Mouse (Mus musculus): ENCODE measurements around the gene Spata17. TPM values are rescaled to one million over a fixed set of nuclear protein-coding genes. Genes with fewer than 3 reads are reported as not detected.

The Spata17 gene
- polyA plus RNA-seq, 1 experiment from 2014 or later = 1.8 TPM

GRCm38 (mm10) chr1:187052532-187052931 lies 162.7 kb downstream of the Spata17 start:
- Histone ChIP-seq H3K4me3 (no peak overlapping the region), H3K9me3 (replicated peaks) (no peaks in the 10 kb centered on the region), H3K27ac (replicated peaks) (no peak overlapping the region), H3K36me3 (no peaks in the 10 kb centered on the region), H3K4me1 (no peaks in the 10 kb centered on the region), H3K27me3 (ENCODE audit: low read depth, poor library complexity, severe bottlenecking) (no peaks in the 10 kb centered on the region)
- no peak for DNase-seq (ENCODE audit: low spot score)
- WGBS = 76% methylated on average over 5 of the region's 5 CpGs

DNA sequence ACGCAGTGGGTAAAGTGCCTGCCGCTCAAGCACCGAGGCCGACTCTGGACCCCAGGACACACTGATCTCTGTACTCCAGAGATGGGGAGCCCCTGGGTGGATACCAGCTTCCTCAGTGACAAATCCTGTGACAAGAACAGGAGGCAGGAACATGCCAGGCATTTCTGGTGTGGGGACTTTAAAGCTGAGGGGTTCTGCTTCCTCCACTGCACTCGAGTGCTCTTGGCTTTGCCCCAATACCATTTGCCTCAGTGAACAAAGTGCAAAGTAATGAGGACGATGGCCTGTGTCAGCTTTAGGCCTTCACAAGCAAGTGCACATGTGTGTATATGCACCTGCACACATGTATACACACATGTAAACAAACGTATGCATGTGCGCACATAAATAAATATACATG lies 164.0 kb downstream of the Spata17 start:
- Histone ChIP-seq H3K36me3 (no peaks in the 10 kb centered on the region), H3K4me1 (no peaks in the 10 kb centered on the region), H3K9me3 (replicated peaks) (no peaks in the 10 kb centered on the region), H3K27me3 (ENCODE audit: low read depth, poor library complexity, severe bottlenecking) (no peaks in the 10 kb centered on the region), H3K4me3 (no peak overlapping the region), H3K27ac (replicated peaks) (no peak overlapping the region)
- DNase-seq (ENCODE audit: low spot score) = no peak
- WGBS = 94% methylated on average over 8 of the region's 8 CpGs

DNA sequence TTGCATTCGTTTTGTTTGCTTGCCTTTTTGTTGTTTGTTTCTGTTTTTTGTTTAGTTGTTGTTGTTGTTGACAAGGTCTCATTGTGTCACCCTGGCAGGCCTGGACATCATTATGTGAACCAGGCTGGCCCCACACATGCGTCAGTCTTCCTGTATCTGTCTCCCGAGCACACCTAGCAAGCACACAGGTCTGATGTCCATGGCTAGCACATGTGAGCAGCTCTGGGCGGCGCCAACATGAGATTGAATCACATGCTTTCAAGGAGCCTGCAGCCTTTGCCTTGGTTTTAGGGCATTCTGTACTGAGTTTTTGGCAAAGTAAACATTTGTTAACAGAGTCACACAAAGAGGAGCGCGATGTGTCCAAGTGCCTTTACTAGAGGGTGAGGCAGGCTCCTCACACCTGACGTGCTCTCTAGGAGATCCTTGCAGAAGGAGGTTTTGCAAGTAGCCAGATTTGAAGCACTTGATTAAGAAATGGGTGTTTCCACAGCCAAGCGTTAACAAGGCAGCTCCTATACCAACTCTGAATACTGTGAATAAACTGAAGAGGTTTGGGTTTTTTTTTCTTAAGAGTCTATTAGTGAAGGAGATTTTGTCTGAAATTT lies 166.5 kb downstream of the Spata17 start:
- H3K9me3 ChIP-seq (replicated peaks) = no peaks in the 10 kb centered on the region
- no peak overlapping the region for H3K4me3 ChIP-seq
- no peaks in the 10 kb centered on the region for H3K36me3 ChIP-seq
- no peaks in the 10 kb centered on the region for H3K27me3 ChIP-seq (ENCODE audit: low read depth, poor library complexity, severe bottlenecking)
- WGBS = 91% methylated on average over 9 of the region's 9 CpGs
- H3K4me1 ChIP-seq = no peaks in the 10 kb centered on the region
- DNase-seq (ENCODE audit: low spot score) = no peak
- H3K27ac ChIP-seq (replicated peaks) = no peak overlapping the region

- WGBS = 76% methylated on average over 6 of the region's 6 CpGs
- Histone ChIP-seq H3K27me3 (ENCODE audit: low read depth, poor library complexity, severe bottlenecking) (no peaks in the 10 kb centered on the region), H3K36me3 (no peaks in the 10 kb centered on the region), H3K4me1 (no peaks in the 10 kb centered on the region), H3K9me3 (replicated peaks) (no peaks in the 10 kb centered on the region), H3K27ac (replicated peaks) (no peak overlapping the region), H3K4me3 (no peak overlapping the region)
- DNase-seq (ENCODE audit: low spot score) = no peak
Measured at GRCm38 (mm10) chr1:187044726-187045125, 170.5 kb downstream of the Spata17 start.

DNA sequence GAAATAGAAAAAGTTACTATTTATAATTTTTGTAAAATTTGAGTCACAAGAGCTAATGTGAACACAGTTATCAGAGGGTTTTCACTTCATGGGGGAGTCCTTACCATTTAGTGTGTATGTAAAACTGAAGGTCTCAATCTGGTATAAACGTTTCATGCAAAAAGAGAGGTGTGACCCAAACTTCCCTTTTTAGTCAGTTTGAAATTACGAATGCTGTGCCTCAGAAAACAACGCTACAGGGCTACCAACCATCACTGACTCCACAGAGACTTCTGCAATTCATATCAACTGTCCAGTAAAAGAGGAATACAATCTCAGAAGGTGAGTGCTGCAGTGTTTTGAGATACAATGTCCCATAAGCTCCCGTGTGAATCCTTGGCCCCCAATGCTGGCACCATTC lies 175.5 kb downstream of the Spata17 start:
- 87% methylated on average over 4 of the region's 4 CpGs for WGBS
- Histone ChIP-seq H3K9me3 (replicated peaks) (no peaks in the 10 kb centered on the region), H3K4me1 (no peaks in the 10 kb centered on the region), H3K27ac (replicated peaks) (no peak overlapping the region), H3K4me3 (no peak overlapping the region), H3K36me3 (no peaks in the 10 kb centered on the region), H3K27me3 (ENCODE audit: low read depth, poor library complexity, severe bottlenecking) (no peaks in the 10 kb centered on the region)
- DNase-seq (ENCODE audit: low spot score) = no peak

DNA sequence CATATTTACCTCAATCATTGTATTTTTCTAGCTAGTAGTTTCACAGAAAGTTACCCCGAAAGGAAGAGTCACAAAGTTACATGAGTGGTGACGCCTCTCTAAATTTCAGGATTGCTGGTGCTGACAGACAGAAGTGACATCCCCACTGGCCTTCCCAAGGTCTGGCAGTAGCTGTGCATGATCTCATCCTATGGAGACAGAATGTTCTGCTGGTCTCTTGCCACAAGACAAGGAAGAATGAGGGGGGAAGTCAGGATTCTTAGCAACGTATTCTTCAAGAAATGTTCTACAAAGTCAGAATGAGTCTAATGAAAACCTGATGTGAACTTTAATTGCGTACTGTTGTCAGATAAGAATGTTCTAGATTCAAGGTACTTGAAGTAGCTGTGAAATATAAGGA lies 179.5 kb downstream of the Spata17 start:
- WGBS = 98% methylated on average over 4 of the region's 4 CpGs
- H3K4me3 ChIP-seq = no peak overlapping the region
- no peak for DNase-seq (ENCODE audit: low spot score)
- H3K27me3 ChIP-seq (ENCODE audit: low read depth, poor library complexity, severe bottlenecking) = no peaks in the 10 kb centered on the region
- no peaks in the 10 kb centered on the region for H3K36me3 ChIP-seq
- no peak overlapping the region for H3K27ac ChIP-seq (replicated peaks)
- no peaks in the 10 kb centered on the region for H3K9me3 ChIP-seq (replicated peaks)
- H3K4me1 ChIP-seq = no peaks in the 10 kb centered on the region

GRCm38 (mm10) chr1:187031796-187032195 lies 183.5 kb downstream of the Spata17 start:
- no peak overlapping the region for H3K27ac ChIP-seq (replicated peaks)
- 62% methylated on average over 6 of the region's 6 CpGs for WGBS
- no peak for DNase-seq (ENCODE audit: low spot score)
- H3K4me1 ChIP-seq = no peaks in the 10 kb centered on the region
- H3K27me3 ChIP-seq (ENCODE audit: low read depth, poor library complexity, severe bottlenecking) = no peaks in the 10 kb centered on the region
- H3K4me3 ChIP-seq = no peak overlapping the region
- H3K36me3 ChIP-seq = no peaks in the 10 kb centered on the region
- no peaks in the 10 kb centered on the region for H3K9me3 ChIP-seq (replicated peaks)

- Histone ChIP-seq H3K36me3 (no peaks in the 10 kb centered on the region), H3K27me3 (ENCODE audit: low read depth, poor library complexity, severe bottlenecking) (no peaks in the 10 kb centered on the region), H3K4me3 (no peak overlapping the region), H3K27ac (replicated peaks) (no peak overlapping the region), H3K9me3 (replicated peaks) (no peaks in the 10 kb centered on the region), H3K4me1 (no peaks in the 10 kb centered on the region)
- DNase-seq (ENCODE audit: low spot score) = no peak
- WGBS = 92% methylated on average over 6 of the region's 6 CpGs
Measured at GRCm38 (mm10) chr1:187028841-187029240, 186.4 kb downstream of the Spata17 start.

DNA sequence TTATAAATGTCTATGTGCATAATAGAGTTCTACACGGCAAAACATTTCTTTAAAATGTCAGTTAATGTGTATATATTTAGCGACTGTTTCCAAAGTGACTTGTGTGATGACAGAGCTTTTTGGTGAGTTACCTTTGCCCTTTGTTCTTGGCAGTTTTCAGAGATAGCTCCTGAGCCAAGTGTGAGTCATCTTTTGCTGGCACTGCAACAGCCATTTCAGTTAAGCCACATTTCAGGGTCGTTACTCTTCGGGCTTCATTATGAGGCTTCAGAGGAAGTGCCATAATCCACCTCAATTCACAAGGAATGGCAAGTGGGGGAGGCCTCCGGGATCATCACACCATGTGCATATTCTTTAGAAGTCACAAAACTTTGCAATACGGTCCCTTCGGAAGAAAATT lies 195.3 kb downstream of the Spata17 start:
- H3K4me3 ChIP-seq = no peak overlapping the region
- 95% methylated on average over 7 of the region's 7 CpGs for WGBS
- no peaks in the 10 kb centered on the region for H3K27me3 ChIP-seq (ENCODE audit: low read depth, poor library complexity, severe bottlenecking)
- no peak overlapping the region for H3K27ac ChIP-seq (replicated peaks)
- peaks cover 9% of the 10 kb centered on the region for H3K4me1 ChIP-seq
- no peaks in the 10 kb centered on the region for H3K9me3 ChIP-seq (replicated peaks)
- H3K36me3 ChIP-seq = no peaks in the 10 kb centered on the region
- no peak for DNase-seq (ENCODE audit: low spot score)

- Histone ChIP-seq H3K4me1 (peaks cover 9% of the 10 kb centered on the region), H3K4me3 (no peak overlapping the region), H3K36me3 (no peaks in the 10 kb centered on the region), H3K27me3 (ENCODE audit: low read depth, poor library complexity, severe bottlenecking) (no peaks in the 10 kb centered on the region), H3K27ac (replicated peaks) (no peak overlapping the region), H3K9me3 (replicated peaks) (no peaks in the 10 kb centered on the region)
- WGBS = 61% methylated on average over 4 of the region's 4 CpGs
- DNase-seq (ENCODE audit: low spot score) = no peak
Measured at GRCm38 (mm10) chr1:187016116-187016515, 199.1 kb downstream of the Spata17 start.

DNA sequence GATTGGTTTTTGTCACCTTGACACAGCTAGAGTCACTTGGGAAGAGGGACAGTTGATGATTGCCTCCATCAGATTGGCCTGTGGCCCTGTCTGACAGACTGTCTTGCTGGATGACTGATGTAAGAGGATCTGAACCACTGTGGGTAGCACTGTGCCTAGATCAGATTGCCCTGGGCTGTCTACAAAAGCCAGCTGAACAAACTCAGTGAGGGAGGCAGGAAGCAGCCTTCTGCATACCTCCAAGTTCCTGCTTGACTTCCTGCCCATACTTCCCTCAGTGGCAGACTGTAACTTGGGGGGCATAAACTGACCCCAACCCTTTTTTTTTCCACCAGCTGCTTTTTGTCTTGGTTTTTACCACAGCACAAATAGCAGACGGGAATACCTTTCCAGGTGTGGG lies 199.6 kb downstream of the Spata17 start:
- no peak for DNase-seq (ENCODE audit: low spot score)
- H3K36me3 ChIP-seq = no peaks in the 10 kb centered on the region
- WGBS = 84% methylated on average over 1 of the region's 1 CpGs

GRCm38 (mm10) chr1:187014141-187014540 lies 201.1 kb downstream of the Spata17 start:
- Histone ChIP-seq H3K27me3 (ENCODE audit: low read depth, poor library complexity, severe bottlenecking) (no peaks in the 10 kb centered on the region), H3K4me1 (peaks cover 9% of the 10 kb centered on the region), H3K36me3 (no peaks in the 10 kb centered on the region), H3K27ac (replicated peaks) (no peak overlapping the region), H3K4me3 (no peak overlapping the region), H3K9me3 (replicated peaks) (no peaks in the 10 kb centered on the region)
- DNase-seq (ENCODE audit: low spot score) = no peak
- WGBS = 89% methylated on average over 2 of the region's 2 CpGs

More for the DNA sequence above, 199.6 kb downstream of the Spata17 start:
- Histone ChIP-seq H3K4me1 (peaks cover 9% of the 10 kb centered on the region), H3K27ac (replicated peaks) (no peak overlapping the region), H3K9me3 (replicated peaks) (no peaks in the 10 kb centered on the region), H3K27me3 (ENCODE audit: low read depth, poor library complexity, severe bottlenecking) (no peaks in the 10 kb centered on the region), H3K4me3 (no peak overlapping the region)

DNA sequence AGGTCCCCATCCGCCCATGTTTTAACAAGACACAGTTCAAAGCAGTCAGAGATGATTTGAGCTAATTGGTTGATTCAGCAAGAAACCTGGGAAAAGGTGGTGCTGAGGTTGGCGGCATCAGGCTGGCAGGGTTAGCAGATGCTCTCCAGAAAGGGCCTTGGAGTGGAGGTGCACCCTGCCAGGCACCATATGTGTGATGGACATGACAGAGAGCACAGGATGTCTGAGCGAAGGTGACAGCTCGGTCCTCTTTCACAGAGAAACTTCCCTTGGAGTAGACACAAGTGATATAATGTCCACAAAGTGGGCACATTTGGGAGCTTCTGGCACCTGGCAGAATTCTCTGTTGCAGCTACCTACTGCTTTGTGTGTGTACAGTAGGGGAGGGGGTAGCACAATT lies 203.7 kb downstream of the Spata17 start:
- Histone ChIP-seq H3K27me3 (ENCODE audit: low read depth, poor library complexity, severe bottlenecking) (no peaks in the 10 kb centered on the region), H3K36me3 (no peaks in the 10 kb centered on the region), H3K4me1 (0 out of 2 replicates have a peak, but pooled peaks cover 7% of the 10 kb centered on the region), H3K9me3 (replicated peaks) (no peaks in the 10 kb centered on the region), H3K27ac (replicated peaks) (no peak overlapping the region), H3K4me3 (no peak overlapping the region)
- WGBS = 96% methylated on average over 4 of the region's 4 CpGs
- DNase-seq (ENCODE audit: low spot score) = no peak

DNA sequence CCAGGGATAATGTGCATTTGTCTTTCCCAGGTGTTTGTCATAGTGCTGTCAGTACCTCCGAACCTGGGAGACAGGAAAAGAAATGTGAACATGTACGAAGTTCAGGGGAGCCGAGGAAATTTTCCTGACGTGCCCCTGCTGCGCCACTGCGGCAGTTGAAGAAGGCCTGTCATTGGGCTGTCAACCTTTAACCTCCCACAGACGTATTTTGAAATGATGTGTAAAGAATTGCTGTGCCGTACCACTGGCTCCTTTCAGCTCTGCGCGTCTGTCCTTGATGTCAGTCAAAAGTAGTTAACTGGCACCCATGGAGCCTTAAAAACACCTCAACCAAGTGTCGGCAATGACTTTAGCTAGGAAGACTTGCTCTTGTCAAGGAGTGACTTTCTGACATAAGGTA lies 205.2 kb downstream of the Spata17 start:
- H3K9me3 ChIP-seq (replicated peaks) = no peaks in the 10 kb centered on the region
- 0 out of 2 replicates have a peak, but pooled peaks cover 3% of the 10 kb centered on the region for H3K4me1 ChIP-seq
- WGBS = 94% methylated on average over 11 of the region's 11 CpGs
- no peak overlapping the region for H3K4me3 ChIP-seq
- H3K36me3 ChIP-seq = no peaks in the 10 kb centered on the region
- no peaks in the 10 kb centered on the region for H3K27me3 ChIP-seq (ENCODE audit: low read depth, poor library complexity, severe bottlenecking)
- DNase-seq (ENCODE audit: low spot score) = no peak
- H3K27ac ChIP-seq (replicated peaks) = no peak overlapping the region

Measured in midbrain, embryonic 10.5 days (tissue).